Mouse (Mus musculus): ENCODE data around the gene 4930578G10Rik. TPM values are rescaled to one million over a fixed set of nuclear protein-coding genes. Genes with fewer than 3 reads are reported as not detected.

Gene 4930578G10Rik
- total and polyA plus RNA-seq, 2 experiments from 2014 or later, result 0.70 TPM; not detected in 1

DNA sequence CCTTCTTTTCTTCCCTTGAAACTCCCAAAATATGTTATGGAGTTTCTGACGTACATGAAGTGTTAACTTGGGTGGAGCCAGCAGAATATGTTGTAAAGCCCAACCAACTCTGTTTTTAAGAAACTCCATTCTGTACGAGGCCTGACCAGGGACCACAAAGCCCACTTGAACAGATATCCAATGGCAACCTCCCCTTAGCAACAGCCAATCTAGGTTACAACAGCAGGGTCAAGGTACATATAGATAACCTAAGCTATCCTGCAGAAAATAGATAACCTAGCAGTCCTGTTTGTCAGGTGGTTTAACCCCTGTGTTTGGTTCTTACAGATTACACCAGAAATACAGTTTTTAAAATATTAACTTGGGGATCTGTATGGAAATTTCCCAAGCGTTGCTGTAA lies 132.0 kb downstream of the 4930578G10Rik start:
- H3K9me3 ChIP-seq (ENCODE audit: low read length), result no peaks in the 10 kb centered on the region
- no peaks in the 10 kb centered on the region for H3K27me3 ChIP-seq (ENCODE audit: insufficient read depth, low read length)
- H3K4me1 ChIP-seq (ENCODE audit: insufficient read depth, low read length), result no peaks in the 10 kb centered on the region
- H3K9ac ChIP-seq (replicated peaks; ENCODE audit: low read length), result no peak overlapping the region
- WGBS, result 79% methylated on average over 3 of the region's 3 CpGs
- ATAC-seq (no peak), DNase-seq (ENCODE audit: low spot score) (no peak)
- no peak overlapping the region for H3K4me3 ChIP-seq (ENCODE audit: low read length)
- H3K27ac ChIP-seq, result no peak overlapping the region
- H3K36me3 ChIP-seq (ENCODE audit: insufficient read depth, low read length), result no peaks in the 10 kb centered on the region
- TF ChIP-seq CTCF (IDR thresholded peaks at IDR 0.05; ENCODE audit: low read depth), result no peak
- no peak overlapping the region for H3K4me2 ChIP-seq (ENCODE audit: low read depth, low read length)

DNA sequence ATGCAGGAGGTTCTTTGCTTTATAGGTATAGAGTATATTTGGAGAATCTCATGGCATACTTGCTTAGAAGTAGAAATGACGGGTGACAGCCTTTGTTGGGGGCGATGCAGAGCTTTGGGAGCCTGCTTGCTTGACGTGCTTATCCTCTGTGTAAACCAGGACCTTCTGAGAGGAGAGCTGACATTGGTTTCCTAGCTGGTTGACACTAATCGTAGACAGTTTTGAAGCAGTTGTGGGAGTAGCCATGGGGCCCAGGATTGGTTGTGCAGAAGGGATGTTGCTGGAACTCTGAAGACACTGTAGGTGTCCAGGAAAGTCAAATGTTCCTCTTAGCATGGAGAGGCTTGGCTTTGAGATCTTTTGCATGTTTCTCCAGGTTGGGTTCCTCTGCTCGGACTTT lies 132.8 kb downstream of the 4930578G10Rik start:
- Histone ChIP-seq H3K9ac (replicated peaks; ENCODE audit: low read length) (no peak overlapping the region), H3K27me3 (ENCODE audit: insufficient read depth, low read length) (no peaks in the 10 kb centered on the region), H3K4me2 (ENCODE audit: low read depth, low read length) (no peak overlapping the region), H3K4me1 (ENCODE audit: insufficient read depth, low read length) (no peaks in the 10 kb centered on the region), H3K36me3 (ENCODE audit: insufficient read depth, low read length) (no peaks in the 10 kb centered on the region), H3K4me3 (ENCODE audit: low read length) (no peak overlapping the region), H3K9me3 (ENCODE audit: low read length) (no peaks in the 10 kb centered on the region), H3K27ac (no peak overlapping the region)
- WGBS, result 92% methylated on average over 5 of the region's 5 CpGs
- DNase-seq (ENCODE audit: low spot score) (no peak), ATAC-seq (no peak)
- no peak for TF ChIP-seq CTCF (IDR thresholded peaks at IDR 0.05; ENCODE audit: low read depth)

DNA sequence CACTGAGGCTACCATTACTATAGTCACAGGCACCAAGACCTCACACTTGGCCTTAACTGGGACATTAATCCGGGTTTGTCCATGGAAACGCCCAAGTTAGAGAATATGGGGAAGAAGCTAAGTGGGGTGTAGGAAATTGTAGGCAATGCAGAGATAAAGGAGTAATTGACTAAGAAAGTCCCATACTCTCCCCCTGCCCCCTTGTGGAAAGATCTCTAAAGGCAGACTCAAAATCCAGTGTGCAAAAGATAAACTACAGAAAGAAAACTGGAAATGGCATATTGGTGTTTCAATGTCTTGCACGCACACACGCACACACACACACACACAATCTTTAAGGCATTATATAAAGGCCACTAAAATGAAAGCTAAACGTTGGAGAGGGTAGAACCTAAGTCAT lies 135.4 kb downstream of the 4930578G10Rik start:
- ATAC-seq (no peak), DNase-seq (ENCODE audit: low spot score) (peak; percentile 35)
- H3K4me3 ChIP-seq (ENCODE audit: low read length), result no peak overlapping the region
- no peak overlapping the region for H3K4me2 ChIP-seq (ENCODE audit: low read depth, low read length)
- H3K36me3 ChIP-seq (ENCODE audit: insufficient read depth, low read length), result no peaks in the 10 kb centered on the region
- peak; percentile 59 for TF ChIP-seq CTCF (IDR thresholded peaks at IDR 0.05; ENCODE audit: low read depth)
- WGBS, result 84% methylated on average over 5 of the region's 5 CpGs
- H3K27me3 ChIP-seq (ENCODE audit: insufficient read depth, low read length), result no peaks in the 10 kb centered on the region
- no peaks in the 10 kb centered on the region for H3K9me3 ChIP-seq (ENCODE audit: low read length)
- no peaks in the 10 kb centered on the region for H3K4me1 ChIP-seq (ENCODE audit: insufficient read depth, low read length)
- no peak overlapping the region for H3K27ac ChIP-seq
- no peak overlapping the region for H3K9ac ChIP-seq (replicated peaks; ENCODE audit: low read length)

DNA sequence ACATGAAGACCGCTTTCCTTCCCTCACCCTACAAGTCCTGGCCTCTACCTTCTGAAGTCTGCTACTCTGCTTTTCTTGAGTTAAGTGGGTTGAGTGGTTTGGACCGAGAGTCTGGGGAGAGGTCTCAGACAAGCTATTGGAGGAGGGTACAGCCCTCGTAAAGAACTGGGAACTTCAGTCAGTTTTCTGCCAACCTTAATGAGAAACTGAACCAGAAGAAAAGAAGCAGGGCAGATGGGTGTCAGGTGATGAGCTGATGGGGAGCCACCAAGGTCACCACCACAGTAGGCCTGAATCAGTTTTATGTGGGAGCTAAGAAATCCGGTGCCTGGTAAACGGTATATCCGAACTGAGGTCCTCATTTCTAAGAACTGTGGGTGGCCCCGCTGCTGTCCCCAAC lies 136.8 kb downstream of the 4930578G10Rik start:
- no peaks in the 10 kb centered on the region for H3K27me3 ChIP-seq (ENCODE audit: insufficient read depth, low read length)
- ATAC-seq, result no peak
- no peak overlapping the region for H3K4me2 ChIP-seq (ENCODE audit: low read depth, low read length)
- no peak for TF ChIP-seq CTCF (IDR thresholded peaks at IDR 0.05; ENCODE audit: low read depth)
- 98% methylated on average over 7 of the region's 7 CpGs for WGBS
- no peak for DNase-seq (ENCODE audit: low spot score)
- H3K4me1 ChIP-seq (ENCODE audit: insufficient read depth, low read length), result no peaks in the 10 kb centered on the region
- no peaks in the 10 kb centered on the region for H3K9me3 ChIP-seq (ENCODE audit: low read length)
- no peak overlapping the region for H3K4me3 ChIP-seq (ENCODE audit: low read length)
- no peak overlapping the region for H3K27ac ChIP-seq
- H3K36me3 ChIP-seq (ENCODE audit: insufficient read depth, low read length), result no peaks in the 10 kb centered on the region
- H3K9ac ChIP-seq (replicated peaks; ENCODE audit: low read length), result no peak overlapping the region

DNA sequence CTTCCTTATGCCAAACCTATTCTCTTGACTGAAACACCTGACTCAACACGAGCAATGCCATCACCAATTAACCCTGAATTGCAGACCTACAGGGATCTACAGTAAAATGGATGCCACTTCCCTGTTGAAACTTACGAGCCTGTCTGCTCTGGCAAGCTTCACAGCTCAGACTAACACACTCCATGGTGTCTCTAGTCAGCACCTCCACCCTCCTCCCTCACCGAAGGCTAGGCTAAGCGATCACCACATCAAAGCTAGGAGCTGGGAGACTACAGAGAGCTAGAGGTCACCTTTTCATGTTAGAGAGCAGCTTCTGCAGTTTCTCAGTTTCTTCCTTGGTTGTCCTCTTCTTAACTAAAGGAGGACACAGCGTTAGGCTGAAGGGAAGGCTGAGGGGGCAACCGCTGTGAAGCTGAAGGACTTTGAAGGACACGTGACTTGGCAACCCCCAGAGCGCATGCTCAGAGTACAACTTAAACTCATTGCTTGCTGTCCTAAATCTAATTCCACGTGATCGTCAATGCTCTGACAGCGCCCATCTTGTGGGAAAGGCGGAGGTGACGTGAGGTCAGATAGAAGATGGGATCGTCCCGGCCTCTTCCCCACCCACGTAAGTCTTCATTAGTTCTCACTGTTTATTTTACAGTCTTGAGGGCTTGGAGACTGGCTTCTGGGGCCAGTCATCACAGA lies 137.5 kb downstream of the 4930578G10Rik start:
- Histone ChIP-seq H3K4me2 (ENCODE audit: low read depth, low read length) (no peak overlapping the region), H3K9ac (replicated peaks; ENCODE audit: low read length) (no peak overlapping the region), H3K36me3 (ENCODE audit: insufficient read depth, low read length) (no peaks in the 10 kb centered on the region), H3K27me3 (ENCODE audit: insufficient read depth, low read length) (no peaks in the 10 kb centered on the region), H3K4me1 (ENCODE audit: insufficient read depth, low read length) (no peaks in the 10 kb centered on the region), H3K9me3 (ENCODE audit: low read length) (no peaks in the 10 kb centered on the region), H3K27ac (no peak overlapping the region), H3K4me3 (ENCODE audit: low read length) (no peak overlapping the region)
- DNase-seq (ENCODE audit: low spot score), result no peak
- ATAC-seq, result no peak
- TF ChIP-seq CTCF (IDR thresholded peaks at IDR 0.05; ENCODE audit: low read depth), result no peak
- 89% methylated on average over 16 of the region's 16 CpGs for WGBS

DNA sequence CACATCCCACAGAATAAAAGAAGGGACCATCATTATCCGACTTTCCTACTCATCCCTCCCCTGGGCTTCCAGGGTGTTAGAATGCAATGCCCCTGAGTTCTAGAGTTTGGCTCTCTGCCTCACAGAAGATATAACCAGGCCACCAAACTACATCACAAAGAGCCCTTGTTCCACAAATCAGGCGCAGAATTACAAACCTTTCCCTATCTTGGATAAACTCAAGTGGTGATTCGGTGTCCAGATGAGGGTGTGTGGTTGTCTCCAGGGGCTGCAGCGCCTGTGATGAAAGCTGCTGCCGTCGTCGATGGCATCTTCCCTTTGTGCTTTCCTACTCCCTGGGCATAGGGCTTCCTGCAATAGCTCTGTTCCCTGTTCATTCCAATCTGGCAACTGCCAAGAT lies 138.8 kb downstream of the 4930578G10Rik start, which contains the start of gene Fam205c:
Gene Fam205c (minus strand): TSS at position 101 of the 400 bp plus-strand sequence.
- ATAC-seq (no peak), DNase-seq (ENCODE audit: low spot score) (no peak)
- 79% methylated on average over 7 of the region's 7 CpGs for WGBS
- H3K9me3 ChIP-seq (ENCODE audit: low read length), result no peaks in the 10 kb centered on the region
- H3K27me3 ChIP-seq (ENCODE audit: insufficient read depth, low read length), result no peaks in the 10 kb centered on the region
- H3K36me3 ChIP-seq (ENCODE audit: insufficient read depth, low read length), result no peaks in the 10 kb centered on the region
- no peaks in the 10 kb centered on the region for H3K4me1 ChIP-seq (ENCODE audit: insufficient read depth, low read length)
- H3K4me2 ChIP-seq (ENCODE audit: low read depth, low read length), result no peak within 1 kb of the TSS
- no peak for TF ChIP-seq CTCF (IDR thresholded peaks at IDR 0.05; ENCODE audit: low read depth)
- H3K9ac ChIP-seq (replicated peaks; ENCODE audit: low read length), result no peak within 1 kb of the TSS
- no peak within 1 kb of the TSS for H3K27ac ChIP-seq
- no peak within 1 kb of the TSS for H3K4me3 ChIP-seq (ENCODE audit: low read length)

DNA sequence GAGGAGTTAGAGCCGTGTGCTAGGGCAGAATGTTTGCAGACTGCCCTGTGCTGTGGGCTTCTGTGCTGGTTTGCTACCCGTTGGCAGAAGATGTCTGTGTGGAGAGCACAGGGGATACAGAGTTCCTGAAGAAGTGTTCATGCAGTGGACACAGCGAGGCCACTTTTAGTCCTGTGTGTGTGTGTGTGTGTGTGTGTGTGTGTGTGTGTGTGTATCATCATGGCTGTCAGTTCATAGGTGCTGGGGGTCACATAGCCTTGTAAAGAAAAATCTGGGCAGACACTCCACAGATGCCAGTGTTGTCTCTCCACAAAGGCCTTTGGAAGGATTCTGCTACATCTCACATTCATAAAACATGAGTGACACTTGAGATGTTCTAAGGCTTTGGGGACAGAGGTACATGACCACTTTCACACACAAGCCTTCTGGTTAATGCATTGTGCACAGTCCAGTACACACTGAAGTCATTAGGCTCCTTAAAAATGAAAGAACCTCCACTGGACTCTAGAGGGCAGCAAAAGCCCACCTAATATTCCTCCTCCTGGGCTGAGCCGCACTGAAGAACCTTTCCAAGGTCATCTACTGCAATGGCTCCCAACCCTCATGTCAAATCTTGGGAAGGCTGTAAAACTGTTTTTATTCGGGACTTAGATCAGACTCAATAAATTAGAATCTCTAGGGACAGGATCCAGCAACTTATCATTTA lies 141.4 kb downstream of the 4930578G10Rik start:
- peak; percentile 82 for TF ChIP-seq CTCF (IDR thresholded peaks at IDR 0.05; ENCODE audit: low read depth)
- no peak overlapping the region for H3K27ac ChIP-seq
- H3K9ac ChIP-seq (replicated peaks; ENCODE audit: low read length), result no peak overlapping the region
- no peak overlapping the region for H3K4me2 ChIP-seq (ENCODE audit: low read depth, low read length)
- DNase-seq (ENCODE audit: low spot score), result peak; percentile 91
- H3K4me1 ChIP-seq (ENCODE audit: insufficient read depth, low read length), result no peaks in the 10 kb centered on the region
- no peaks in the 10 kb centered on the region for H3K27me3 ChIP-seq (ENCODE audit: insufficient read depth, low read length)
- no peaks in the 10 kb centered on the region for H3K9me3 ChIP-seq (ENCODE audit: low read length)
- ATAC-seq, result peak; percentile 96
- 36% methylated on average over 5 of the region's 5 CpGs for WGBS
- H3K4me3 ChIP-seq (ENCODE audit: low read length), result no peak overlapping the region
- H3K36me3 ChIP-seq (ENCODE audit: insufficient read depth, low read length), result no peaks in the 10 kb centered on the region

Measured in hindbrain, postnatal 0 days (tissue).